Mouse (Mus musculus): ENCODE measurements around the gene Gm9376. TPM values are rescaled to one million over a fixed set of nuclear protein-coding genes. Genes with fewer than 3 reads are reported as not detected.

Gm9376 gene
- total RNA-seq, 4 experiments from 2014 or later, result not detected

GRCm38 (mm10) chr14:118282272-118282671, 15.5 kb downstream of the Gm9376 start:
- DNase-seq (ENCODE audit: low spot score in 2 of 2), result no peak

DNA sequence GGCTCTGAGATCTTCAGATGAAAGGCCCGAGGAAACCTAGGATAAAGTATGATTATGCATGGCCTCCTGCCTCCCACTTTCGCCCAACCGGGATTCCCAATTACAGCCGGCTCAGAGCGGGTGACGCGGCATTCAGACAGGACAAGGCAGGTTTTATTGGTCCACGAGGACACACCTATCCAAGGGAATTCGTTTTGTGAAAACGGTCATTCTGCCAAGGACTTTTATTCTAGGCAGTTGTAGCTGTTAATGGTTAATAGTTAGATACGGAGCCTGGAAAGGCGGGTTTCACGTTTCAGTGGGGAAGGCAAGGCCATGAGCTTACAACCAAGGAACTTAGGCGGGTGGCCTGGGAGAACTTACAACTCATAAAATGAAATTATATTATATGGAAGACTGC, 16.2 kb downstream of the Gm9376 start:
- no peak for DNase-seq (ENCODE audit: low spot score in 2 of 2)

GRCm38 (mm10) chr14:118286096-118286495, 19.3 kb downstream of the Gm9376 start:
- no peak for DNase-seq (ENCODE audit: low spot score in 2 of 2)

DNA sequence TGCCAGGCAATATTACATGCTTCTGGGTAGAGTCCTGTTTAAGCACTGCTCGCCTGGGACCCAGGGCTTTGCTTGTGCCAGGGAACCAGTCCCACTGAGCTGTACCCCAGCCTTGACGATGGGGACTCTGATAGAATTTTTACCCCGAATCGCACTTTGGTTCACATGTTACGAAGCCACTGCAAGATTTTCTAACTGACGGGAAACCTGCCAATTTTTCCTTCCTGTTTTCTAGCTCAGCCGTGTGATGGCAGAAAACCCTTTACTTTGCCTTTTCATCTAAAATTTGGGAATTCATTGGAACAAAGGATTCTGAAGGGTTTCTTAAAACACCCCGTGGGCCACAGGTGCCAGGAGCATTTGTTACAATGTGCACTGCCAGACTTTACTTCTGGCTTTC, 22.4 kb downstream of the Gm9376 start:
- DNase-seq (ENCODE audit: low spot score in 2 of 2), result no peak

- no peak for DNase-seq (ENCODE audit: low spot score in 2 of 2)
Observed at GRCm38 (mm10) chr14:118290009-118290408, 23.2 kb downstream of the Gm9376 start.

DNA sequence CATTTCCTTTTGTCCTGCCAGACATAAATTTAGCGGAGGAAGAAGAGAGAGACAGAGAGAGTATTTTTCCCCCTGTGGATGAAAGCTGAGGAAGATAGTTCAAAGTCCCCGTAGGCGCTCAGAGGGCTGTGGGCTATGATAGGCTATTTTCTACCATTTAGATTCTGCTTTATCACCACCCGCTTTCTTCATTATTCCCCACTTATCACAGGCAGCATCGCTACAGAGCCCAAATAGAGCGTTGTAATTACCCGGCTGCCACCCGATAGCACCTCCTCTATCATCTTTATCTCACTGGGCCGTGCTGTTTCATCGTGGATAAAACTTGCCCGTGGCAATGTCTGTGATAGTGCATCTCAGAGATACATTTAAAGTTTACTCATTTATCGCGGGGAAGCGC, 35.8 kb downstream of the Gm9376 start:
- no peak for DNase-seq (ENCODE audit: low spot score in 2 of 2)

DNA sequence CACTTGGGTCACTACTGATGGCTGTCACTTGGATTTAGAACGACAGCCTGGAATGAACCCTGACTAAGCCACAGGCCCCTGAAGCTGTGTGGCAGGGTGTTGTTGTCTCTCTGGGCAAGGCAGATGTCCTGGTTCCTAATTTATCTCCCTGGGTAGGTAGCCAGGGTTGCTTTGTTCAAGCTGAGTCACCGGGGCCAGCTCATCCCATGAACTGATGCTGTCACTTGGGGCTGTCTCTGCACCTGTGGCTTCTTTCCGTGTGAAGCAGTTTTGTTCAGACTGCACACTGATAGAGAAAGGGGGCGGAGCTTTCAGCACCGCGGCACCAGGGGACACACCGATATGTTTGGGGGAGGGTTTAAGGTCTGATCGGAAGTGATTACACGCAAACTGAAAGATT, 37.8 kb downstream of the Gm9376 start:
- DNase-seq (ENCODE audit: low spot score in 2 of 2), result no peak

- no peak for DNase-seq (ENCODE audit: low spot score in 2 of 2)
Observed at GRCm38 (mm10) chr14:118305951-118306350, 39.2 kb downstream of the Gm9376 start.

- no peak for DNase-seq (ENCODE audit: low spot score in 2 of 2)
Observed at GRCm38 (mm10) chr14:118307060-118307459, 40.3 kb downstream of the Gm9376 start.

- no peak for DNase-seq (ENCODE audit: low spot score in 2 of 2)
Observed at GRCm38 (mm10) chr14:118311703-118312102, 44.9 kb downstream of the Gm9376 start.

DNA sequence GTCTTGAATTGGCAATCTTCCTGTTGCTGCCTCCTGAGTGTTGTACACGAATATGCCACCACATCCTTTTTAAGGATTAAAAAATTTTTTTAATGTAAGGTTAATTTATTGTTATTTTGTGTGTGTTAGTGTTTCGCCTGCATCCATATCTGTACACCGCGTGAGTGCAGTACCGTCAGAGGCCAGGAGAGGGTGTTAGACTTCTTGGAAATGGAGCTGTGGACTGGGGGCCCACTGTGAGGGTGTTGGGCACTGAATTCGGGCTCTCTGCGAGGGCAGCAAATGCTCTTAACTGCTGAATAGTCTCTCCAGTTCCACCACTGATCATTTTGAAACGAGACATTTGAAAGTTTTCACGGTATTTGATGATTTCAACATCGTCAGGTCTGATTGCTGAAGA, 45.9 kb downstream of the Gm9376 start:
- no peak for DNase-seq (ENCODE audit: low spot score in 2 of 2)

DNA sequence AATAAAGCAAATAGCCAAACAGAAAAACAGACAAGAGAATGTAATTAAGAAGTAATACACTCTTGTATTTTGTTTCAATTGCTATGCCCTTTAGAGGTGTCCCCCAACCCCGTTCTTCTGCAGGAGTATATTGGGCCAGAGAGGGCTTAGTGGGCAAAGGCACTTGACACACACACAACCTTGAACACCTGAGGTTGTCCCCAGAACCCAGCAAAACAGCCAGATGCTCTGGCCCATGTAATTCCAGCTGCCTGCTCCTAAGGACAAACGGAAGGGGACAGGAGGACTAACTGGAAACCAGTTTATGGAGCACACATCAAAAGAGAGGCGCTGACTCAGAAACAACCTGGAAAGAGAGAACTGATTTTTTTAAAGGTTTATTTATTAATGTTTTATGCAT, 47.2 kb downstream of the Gm9376 start:
- DNase-seq (ENCODE audit: low spot score in 2 of 2), result no peak

DNA sequence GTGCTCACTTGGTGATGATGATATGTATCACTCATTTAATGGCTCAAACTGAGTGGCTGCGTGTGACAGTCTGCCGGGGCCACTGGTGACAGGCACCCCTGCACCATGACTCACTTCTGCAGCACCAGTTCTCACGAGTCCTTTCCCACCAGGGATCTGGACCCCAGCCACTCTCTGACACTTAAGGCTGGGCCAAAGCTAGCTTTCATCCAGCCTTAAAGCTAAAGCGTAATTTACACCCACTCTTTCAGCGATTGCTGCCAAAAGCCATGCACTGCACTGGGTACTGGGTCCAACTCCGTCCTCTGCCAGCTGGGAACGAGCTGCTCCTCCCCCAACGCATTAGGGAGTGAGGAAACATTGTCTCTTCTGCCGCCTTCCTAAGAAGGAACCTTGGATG, 50.5 kb downstream of the Gm9376 start:
- DNase-seq (ENCODE audit: low spot score in 2 of 2), result no peak

Small RNAs within 50 kb of the gene (microRNA-seq; reads per million reads assigned to microRNA genes)
- not detected for gene Mir6241

Other genes starting within 250 kb of the Gm9376 start
- gene Dct, start 214.7 kb upstream of the Gm9376 start, total RNA-seq (2022), result under 1 TPM; 0.22 to 0.75 (median 0.45) TPM
- 1 to 10 TPM; 4.4 to 6.5 (median 5.6) TPM for gene Tgds, start 134.2 kb upstream of the Gm9376 start, total RNA-seq (2022)
- gene Gpr180, start 129.8 kb upstream of the Gm9376 start, total RNA-seq (2022), result 10 to 100 TPM; 38.8 to 41.3 (median 40.8) TPM
- not detected for gene Sox21, start 29.9 kb upstream of the Gm9376 start, total RNA-seq (2022)

Measured in gastrocnemius, adult 8-10 months (tissue).